Mouse (Mus musculus) mammary gland, adult 2 months (tissue): ENCODE results near the gene Mall. TPM values are rescaled to one million over a fixed set of nuclear protein-coding genes. Genes with fewer than 3 reads are reported as not detected.

Experiments
- polyA plus RNA-seq: library from polyadenylated mRNA; depleted of rRNA; stranded (reverse); fragments of >200 nt; gene quantifications from 2 replicates; pipeline ENCODE4 v1.2.3, GENCODE M21; 2012; ENCODE audit warnings: low replicate concordance; rRNA removed

The Mall gene
- polyA plus RNA-seq = 15.2 and 20.5 TPM in 2 replicates

DNA sequence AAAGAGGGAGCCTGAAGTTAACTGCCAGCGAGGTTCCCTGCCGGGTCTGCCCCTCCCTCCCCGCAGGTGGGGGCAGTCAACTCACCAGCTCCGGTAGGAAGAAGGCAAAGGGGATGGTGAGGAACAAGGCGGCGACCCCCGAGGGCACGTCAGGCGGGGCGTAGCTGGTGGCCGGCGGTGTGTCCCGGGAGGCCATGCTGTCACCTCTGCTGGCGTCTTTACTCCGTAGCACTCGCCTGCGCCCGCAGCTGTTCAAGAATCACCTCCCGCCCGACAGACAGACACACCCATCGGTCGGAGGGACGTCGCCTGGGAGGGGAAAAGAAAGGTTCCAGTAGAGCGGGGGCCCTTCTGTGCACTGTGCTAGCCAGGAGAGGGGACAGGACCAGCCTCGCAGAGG, at the start of gene Mall:
TSS of gene Mall (minus strand) at position 262 of the 400 bp plus-strand sequence.

DNA sequence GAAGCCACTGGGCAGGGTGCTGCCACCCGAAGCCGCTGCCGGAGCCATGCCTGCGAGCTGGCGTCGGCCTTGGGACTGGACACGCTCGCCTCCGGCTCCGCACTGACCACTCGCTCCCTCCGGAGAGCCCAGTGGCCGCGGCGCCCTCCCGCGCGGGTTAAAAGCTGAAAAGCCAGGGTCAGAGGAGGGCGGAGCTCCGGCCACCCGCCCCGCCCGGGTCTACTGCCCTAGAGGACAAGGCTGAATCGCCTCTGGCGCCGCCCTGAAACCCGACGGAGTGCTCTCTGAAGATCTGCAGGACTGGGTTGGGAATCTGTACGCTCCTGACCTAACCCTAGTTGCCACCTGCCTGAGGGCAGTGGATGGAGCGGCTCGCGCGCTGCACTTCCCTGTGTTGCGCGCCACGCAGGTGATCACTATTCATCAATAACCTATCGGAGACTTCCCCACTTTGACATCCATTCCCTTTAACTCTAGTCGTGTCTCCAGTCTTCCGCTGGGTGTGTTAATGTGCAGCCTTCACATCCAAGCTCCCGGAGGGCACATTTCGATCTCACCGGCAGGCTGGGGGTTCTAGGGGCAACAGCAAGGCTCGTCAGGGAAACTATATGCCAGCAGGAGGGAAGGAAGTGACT, 73.5 kb downstream of the Mall start, which contains the start of gene Mal:
TSS of gene Mal (minus strand) at position 610 of the 635 bp plus-strand sequence.

Other genes starting within 250 kb of the Mall start
- gene Kcnip3, start 207.8 kb downstream of the Mall start, polyA plus RNA-seq = 3.8 and 4.9 TPM in 2 replicates
- 31.0 and 41.5 TPM in 2 replicates for gene Prom2, start 188.5 kb downstream of the Mall start, polyA plus RNA-seq
- gene Zfp661, start 142.8 kb downstream of the Mall start, polyA plus RNA-seq = 2.1 and 4.3 TPM in 2 replicates
- 54.5 and 60.4 TPM in 2 replicates for gene Mrps5, start 142.7 kb downstream of the Mall start, polyA plus RNA-seq
- gene Mal, start 73.2 kb downstream of the Mall start, polyA plus RNA-seq = 3.0 and 4.9 TPM in 2 replicates
- 5.1 and 14.2 TPM in 2 replicates for gene Nphp1, start 59.0 kb upstream of the Mall start, polyA plus RNA-seq
- 80.4 and 137 TPM in 2 replicates for gene Mtln, start 62.6 kb upstream of the Mall start, polyA plus RNA-seq
- 0.17 and 0.18 TPM in 2 replicates for gene Bub1, start 101.9 kb upstream of the Mall start, polyA plus RNA-seq
- 0.48 and 0.86 TPM in 2 replicates for gene Acoxl, start 108.9 kb upstream of the Mall start, polyA plus RNA-seq